Mouse (Mus musculus): Measurements from ENCODE around the gene Lingo3. TPM values are rescaled to one million over a fixed set of nuclear protein-coding genes. Genes with fewer than 3 reads are reported as not detected.

The Lingo3 gene
- polyA plus RNA-seq, 1 experiment from 2014 or later: 0.12 TPM

GRCm38 (mm10) chr10:80793033-80793784 is 50.6 kb downstream of the Lingo3 start:
- H3K27me3 ChIP-seq (ENCODE audit: control insufficient read depth, insufficient read depth, low read length): no peaks in the 10 kb centered on the region
- no peak overlapping the region for H3K4me2 ChIP-seq (replicated peaks; ENCODE audit: low read depth)
- ATAC-seq (ENCODE audit: low FRiP score, low TSS enrichment): no peak
- 84% methylated on average over 13 of the region's 13 CpGs for WGBS
- H3K27ac ChIP-seq (replicated peaks): no peak overlapping the region
- H3K36me3 ChIP-seq (ENCODE audit: control insufficient read depth, insufficient read depth, low read length): peaks cover 45% of the 10 kb centered on the region
- H3K4me3 ChIP-seq (ENCODE audit: low read depth, low read length): no peak overlapping the region
- H3K9ac ChIP-seq (ENCODE audit: low read length): 0 out of 2 replicates have a peak overlapping the region, but pooled peaks have one; percentile 4
- no peak for DNase-seq (ENCODE audit: low spot score)
- TF ChIP-seq EP300 (optimal IDR thresholded peaks at IDR 0.05) (no peak), CTCF (IDR thresholded peaks at IDR 0.05; ENCODE audit: low read depth) (no peak)
- H3K4me1 ChIP-seq (replicated peaks; ENCODE audit: control insufficient read depth, insufficient read depth): peaks cover 4% of the 10 kb centered on the region
- H3K9me3 ChIP-seq (ENCODE audit: control insufficient read depth, low read length): no peaks in the 10 kb centered on the region

GRCm38 (mm10) chr10:80792175-80793032 is 51.4 kb downstream of the Lingo3 start:
- H3K27me3 ChIP-seq (ENCODE audit: control insufficient read depth, insufficient read depth, low read length): no peaks in the 10 kb centered on the region
- no peak overlapping the region for H3K4me3 ChIP-seq (ENCODE audit: low read depth, low read length)
- WGBS: 62% methylated on average over 38 of the region's 41 CpGs
- H3K4me2 ChIP-seq (replicated peaks; ENCODE audit: low read depth): no peak overlapping the region
- no peak for TF ChIP-seq CTCF (IDR thresholded peaks at IDR 0.05; ENCODE audit: low read depth)
- TF ChIP-seq EP300 (optimal IDR thresholded peaks at IDR 0.05): no peak
- peaks cover 53% of the 10 kb centered on the region for H3K36me3 ChIP-seq (ENCODE audit: control insufficient read depth, insufficient read depth, low read length)
- no peak overlapping the region for H3K27ac ChIP-seq (replicated peaks)
- DNase-seq (ENCODE audit: low spot score): no peak
- no peak for ATAC-seq (ENCODE audit: low FRiP score, low TSS enrichment)
- peaks cover 4% of the 10 kb centered on the region for H3K4me1 ChIP-seq (replicated peaks; ENCODE audit: control insufficient read depth, insufficient read depth)
- H3K9ac ChIP-seq (ENCODE audit: low read length): no peak overlapping the region
- H3K9me3 ChIP-seq (ENCODE audit: control insufficient read depth, low read length): no peaks in the 10 kb centered on the region

GRCm38 (mm10) chr10:80791476-80792174 is 52.2 kb downstream of the Lingo3 start:
- no peaks in the 10 kb centered on the region for H3K9me3 ChIP-seq (ENCODE audit: control insufficient read depth, low read length)
- H3K27me3 ChIP-seq (ENCODE audit: control insufficient read depth, insufficient read depth, low read length): no peaks in the 10 kb centered on the region
- 71% methylated on average over 30 of the region's 33 CpGs for WGBS
- H3K4me1 ChIP-seq (replicated peaks; ENCODE audit: control insufficient read depth, insufficient read depth): no peaks in the 10 kb centered on the region; the same call in 1 of the 2 replicates
- no peak for DNase-seq (ENCODE audit: low spot score)
- ATAC-seq (ENCODE audit: low FRiP score, low TSS enrichment): no peak
- H3K36me3 ChIP-seq (ENCODE audit: control insufficient read depth, insufficient read depth, low read length): peaks cover 58% of the 10 kb centered on the region
- H3K4me2 ChIP-seq (replicated peaks; ENCODE audit: low read depth): no peak overlapping the region
- no peak overlapping the region for H3K9ac ChIP-seq (ENCODE audit: low read length)
- TF ChIP-seq EP300 (optimal IDR thresholded peaks at IDR 0.05) (no peak), CTCF (IDR thresholded peaks at IDR 0.05; ENCODE audit: low read depth) (no peak)
- H3K4me3 ChIP-seq (ENCODE audit: low read depth, low read length): no peak overlapping the region
- H3K27ac ChIP-seq (replicated peaks): no peak overlapping the region

GRCm38 (mm10) chr10:80790761-80791404 is 53.0 kb downstream of the Lingo3 start:
- Histone ChIP-seq H3K27me3 (ENCODE audit: control insufficient read depth, insufficient read depth, low read length) (no peaks in the 10 kb centered on the region), H3K4me2 (replicated peaks; ENCODE audit: low read depth) (no peak overlapping the region), H3K4me3 (ENCODE audit: low read depth, low read length) (no peak overlapping the region), H3K9me3 (ENCODE audit: control insufficient read depth, low read length) (no peaks in the 10 kb centered on the region), H3K4me1 (replicated peaks; ENCODE audit: control insufficient read depth, insufficient read depth) (no peaks in the 10 kb centered on the region), H3K36me3 (ENCODE audit: control insufficient read depth, insufficient read depth, low read length) (peaks cover 61% of the 10 kb centered on the region), H3K9ac (ENCODE audit: low read length) (no peak overlapping the region), H3K27ac (replicated peaks) (no peak overlapping the region)
- WGBS: 90% methylated on average over 19 of the region's 19 CpGs
- DNase-seq (ENCODE audit: low spot score): no peak
- ATAC-seq (ENCODE audit: low FRiP score, low TSS enrichment): no peak
- TF ChIP-seq EP300 (optimal IDR thresholded peaks at IDR 0.05): no peak
- no peak for TF ChIP-seq CTCF (IDR thresholded peaks at IDR 0.05; ENCODE audit: low read depth)

GRCm38 (mm10) chr10:80787517-80787916 is 56.3 kb downstream of the Lingo3 start:
- ATAC-seq (ENCODE audit: low FRiP score, low TSS enrichment): no peak
- peaks cover 75% of the 10 kb centered on the region for H3K36me3 ChIP-seq (ENCODE audit: control insufficient read depth, insufficient read depth, low read length)
- H3K4me1 ChIP-seq (replicated peaks; ENCODE audit: control insufficient read depth, insufficient read depth): no peaks in the 10 kb centered on the region
- H3K27ac ChIP-seq (replicated peaks): no peak overlapping the region
- no peak overlapping the region for H3K9ac ChIP-seq (ENCODE audit: low read length)
- no peaks in the 10 kb centered on the region for H3K27me3 ChIP-seq (ENCODE audit: control insufficient read depth, insufficient read depth, low read length)
- DNase-seq (ENCODE audit: low spot score): no peak
- no peaks in the 10 kb centered on the region for H3K9me3 ChIP-seq (ENCODE audit: control insufficient read depth, low read length)
- no peak overlapping the region for H3K4me3 ChIP-seq (ENCODE audit: low read depth, low read length)
- WGBS: 88% methylated on average over 2 of the region's 2 CpGs
- no peak overlapping the region for H3K4me2 ChIP-seq (replicated peaks; ENCODE audit: low read depth)
- no peak for TF ChIP-seq CTCF (IDR thresholded peaks at IDR 0.05; ENCODE audit: low read depth)
- no peak for TF ChIP-seq EP300 (optimal IDR thresholded peaks at IDR 0.05)

Measured in stomach, postnatal 0 days (tissue).